Mouse (Mus musculus): ENCODE data around the gene Ccdc22. TPM values are rescaled to one million over a fixed set of nuclear protein-coding genes. Genes with fewer than 3 reads are reported as not detected.

Gene Ccdc22
- polyA plus RNA-seq, 1 experiment from 2014 or later, result 18.2 TPM

DNA sequence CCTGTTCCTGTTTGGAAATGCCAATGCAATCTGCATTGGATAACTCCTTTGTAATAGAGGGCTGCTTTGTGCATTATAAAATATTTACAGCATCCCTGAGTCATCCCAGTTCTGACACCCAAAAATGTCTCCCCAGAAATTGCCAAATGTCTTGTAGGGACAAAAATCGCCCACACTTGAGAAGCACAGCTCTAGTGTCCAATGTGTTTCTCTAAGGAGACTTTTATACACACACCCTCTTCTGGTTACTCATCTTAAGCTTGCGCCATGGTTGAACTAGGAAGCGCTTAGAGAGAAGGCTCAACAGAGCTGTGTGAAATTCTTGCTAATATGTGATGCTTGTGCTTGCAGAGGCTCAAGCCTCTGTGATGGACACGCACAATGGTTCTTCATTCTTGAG, 51.8 kb downstream of the Ccdc22 start:
- Histone ChIP-seq H3K36me3 (ENCODE audit: inconsistent target) (no peaks in the 10 kb centered on the region), H3K27ac (no peak overlapping the region), H3K79me2 (ENCODE audit: inconsistent target) (no peaks in the 10 kb centered on the region), H3K4me3 (ENCODE audit: inconsistent target) (no peak overlapping the region)
- 97% methylated on average over 3 of the region's 4 CpGs for WGBS (ENCODE audit: missing documents)

Other genes with a start within 250 kb of the Ccdc22 start
- gene Usp27x, start 229.7 kb downstream of the Ccdc22 start, polyA plus RNA-seq (2018), result 1.3 to 1.8 TPM (median 1.5 TPM) in 3 replicates
- 0.04 TPM in 1 of 3 replicates, not detected in the others for gene Foxp3, start 31.9 kb downstream of the Ccdc22 start, polyA plus RNA-seq (2018)
- 1.1 to 2.8 TPM (median 1.4 TPM) in 3 replicates for gene Ppp1r3f, start 31.2 kb downstream of the Ccdc22 start, polyA plus RNA-seq (2018)
- 0.09 to 0.16 TPM (median 0.15 TPM) in 3 replicates for gene Cacna1f, start 1.6 kb upstream of the Ccdc22 start, polyA plus RNA-seq (2018)
- 0.78 to 1.6 TPM (median 1.4 TPM) in 3 replicates for gene Syp, start 33.0 kb upstream of the Ccdc22 start, polyA plus RNA-seq (2018)
- 3.0 to 3.4 TPM (median 3.2 TPM) in 3 replicates for gene Prickle3, start 51.7 kb upstream of the Ccdc22 start, polyA plus RNA-seq (2018)
- gene Plp2, start 65.9 kb upstream of the Ccdc22 start, polyA plus RNA-seq (2018), result 83.8 to 185 TPM (median 133 TPM) in 3 replicates
- gene Magix, start 75.7 kb upstream of the Ccdc22 start, polyA plus RNA-seq (2018), result 0.14 TPM in 1 of 3 replicates, not detected in the others
- gene Gpkow, start 91.6 kb upstream of the Ccdc22 start, polyA plus RNA-seq (2018), result 27.4 to 38.3 TPM (median 28.0 TPM) in 3 replicates
- gene Wdr45, start 108.8 kb upstream of the Ccdc22 start, polyA plus RNA-seq (2018), result 9.5 to 25.3 TPM (median 21.1 TPM) in 3 replicates
- gene Gm45208, start 116.7 kb upstream of the Ccdc22 start, polyA plus RNA-seq (2018), result not detected in 3 replicates
- gene Praf2, start 122.9 kb upstream of the Ccdc22 start, polyA plus RNA-seq (2018), result 7.2 to 12.3 TPM (median 7.3 TPM) in 3 replicates
- 0.39 to 1.6 TPM (median 1.6 TPM) in 3 replicates for gene Ccdc120, start 145.4 kb upstream of the Ccdc22 start, polyA plus RNA-seq (2018)
- 100 to 140 TPM (median 106 TPM) in 3 replicates for gene Tfe3, start 157.0 kb upstream of the Ccdc22 start, polyA plus RNA-seq (2018)
- 44.1 to 48.5 TPM (median 47.1 TPM) in 3 replicates for gene Gripap1, start 184.2 kb upstream of the Ccdc22 start, polyA plus RNA-seq (2018)
- 0.03 to 0.06 TPM (median 0.04 TPM) in 3 replicates for gene Kcnd1, start 216.8 kb upstream of the Ccdc22 start, polyA plus RNA-seq (2018)
- gene Otud5, start 235.8 kb upstream of the Ccdc22 start, polyA plus RNA-seq (2018), result 38.8 to 69.0 TPM (median 61.3 TPM) in 3 replicates